Mouse (Mus musculus) forebrain, embryonic 12.5 days (tissue): Measurements from ENCODE around the gene Gsk3b. TPM values are rescaled to one million over a fixed set of nuclear protein-coding genes. Genes with fewer than 3 reads are reported as not detected.

Experiments
- ATAC-seq: fragments of 200-750 bp; cut with Nextera tagmentation; 2 replicates; pipeline ENCODE4 v1.8.0; 2017; ENCODE audit warnings: moderate TSS enrichment; ENCODE audit not compliant: low FRiP score
- H3K27ac ChIP-seq: fragments of 300-500 bp; sonication (generic); 2 replicates; pipeline ENCODE4 v1.5.1; 2016; ENCODE audit warnings: mild to moderate bottlenecking
- H3K27me3 ChIP-seq: fragments of 300-500 bp; sonication (generic); 2 replicates; pipeline ENCODE4 v1.6.1; 2016; ENCODE audit warnings: mild to moderate bottlenecking
- H3K36me3 ChIP-seq: fragments of 300-500 bp; sonication (generic); replicated peaks from 2 replicates; pipeline ENCODE4 v1.6.1; 2016; ENCODE audit warnings: mild to moderate bottlenecking
- H3K4me1 ChIP-seq: fragments of 300-500 bp; sonication (generic); 2 replicates; pipeline ENCODE4 v1.6.1; 2016
- H3K4me2 ChIP-seq: fragments of 300-500 bp; sonication (generic); 2 replicates; pipeline ENCODE4 v1.6.1; 2016; ENCODE audit warnings: mild to moderate bottlenecking, moderate library complexity
- H3K4me3 ChIP-seq: fragments of 300-500 bp; sonication (generic); replicated peaks from 2 replicates; pipeline ENCODE4 v1.5.1; 2016; ENCODE audit warnings: mild to moderate bottlenecking
- H3K9ac ChIP-seq: fragments of 300-500 bp; sonication (generic); 2 replicates; pipeline ENCODE4 v1.6.1; 2016; ENCODE audit warnings: mild to moderate bottlenecking
- H3K9me3 ChIP-seq: fragments of 300-500 bp; sonication (generic); 2 replicates; pipeline ENCODE4 v1.6.1; 2016
- WGBS: fragments of 180-500 bp; shearing (Covaris S2); methylation state at CpG from one replicate; pipeline ENCODE4 v1.1.7; 2016; 5-methylcytosine and 5-hydroxymethylcytosine counted together
- polyA plus RNA-seq: library from polyadenylated mRNA; unstranded; fragments of >200 nt; fragmentation: Nextera tagmentation; extraction: Ambion mirVana; gene quantifications from 2 replicates; pipeline ENCODE4 v1.2.1, GENCODE M21; 2016

Gsk3b gene
- polyA plus RNA-seq, 1 experiment from 2014 or later = 116 TPM

GRCm38 (mm10) chr16:38290151-38290550, 201.3 kb downstream of the Gsk3b start:
- Histone ChIP-seq H3K4me2 (no peak overlapping the region), H3K36me3 (no peaks in the 10 kb centered on the region), H3K4me3 (no peak overlapping the region), H3K4me1 (no peaks in the 10 kb centered on the region), H3K27me3 (no peaks in the 10 kb centered on the region), H3K27ac (no peak overlapping the region), H3K9ac (no peak overlapping the region), H3K9me3 (no peaks in the 10 kb centered on the region)
- no peak for ATAC-seq
- 77% methylated on average over 2 of the region's 2 CpGs for WGBS

- Histone ChIP-seq H3K4me1 (no peaks in the 10 kb centered on the region), H3K4me3 (no peak within 1 kb of the TSS), H3K27me3 (no peaks in the 10 kb centered on the region), H3K9me3 (no peaks in the 10 kb centered on the region), H3K9ac (no peak within 1 kb of the TSS), H3K4me2 (no peak within 1 kb of the TSS), H3K27ac (no peak within 1 kb of the TSS), H3K36me3 (no peaks in the 10 kb centered on the region)
- WGBS = 80% methylated on average over 7 of the region's 7 CpGs
- no peak for ATAC-seq
Observed at GRCm38 (mm10) chr16:38294685-38295348, 206.0 kb downstream of the Gsk3b start, which contains the start of gene Nr1i2. Nr1i2 (minus strand) TSS chr16:38294824.

GRCm38 (mm10) chr16:38295349-38295930, 206.6 kb downstream of the Gsk3b start:
- WGBS = 61% methylated on average over 5 of the region's 5 CpGs
- H3K27me3 ChIP-seq = no peaks in the 10 kb centered on the region
- ATAC-seq = no peak

More at GRCm38 (mm10) chr16:38295349-38295930, 206.6 kb downstream of the Gsk3b start:
- Histone ChIP-seq H3K4me3 (no peak overlapping the region), H3K4me2 (no peak overlapping the region), H3K9me3 (no peaks in the 10 kb centered on the region), H3K4me1 (no peaks in the 10 kb centered on the region), H3K27ac (no peak overlapping the region), H3K36me3 (no peaks in the 10 kb centered on the region), H3K9ac (no peak overlapping the region)

Other genes with a start within 250 kb of the Gsk3b start
- gene Gm36028, start 227.9 kb upstream of the Gsk3b start, polyA plus RNA-seq = 0.17 and 0.29 TPM in 2 replicates
- gene Lrrc58, start 220.6 kb upstream of the Gsk3b start, polyA plus RNA-seq = 65.8 and 70.1 TPM in 2 replicates
- gene Gpr156, start 172.5 kb upstream of the Gsk3b start, polyA plus RNA-seq = 4.6 and 5.4 TPM in 2 replicates
- not detected in 2 replicates for gene Nr1i2, start 205.8 kb downstream of the Gsk3b start, polyA plus RNA-seq